ENCODE assay signal across 8 mouse cellular contexts in genomic region chr6:49930104-49930503, GRCm38 (mm10).
DNase-seq lines count a peak whose midpoint lies in the region; ATAC-seq and TF ChIP-seq lines count a peak whose summit lies in the region.

No protein-coding gene starts in this region.

- H3K4me1 ChIP-seq in intestine, postnatal 0 days (replicated peaks; ENCODE audit: control insufficient read depth, insufficient read depth, low read length) = no peaks in the 10 kb centered on the region
- 0 out of 2 replicates have a peak, but pooled peaks cover 3% of the 10 kb centered on the region for H3K4me1 ChIP-seq in intestine, embryonic 15.5 days (replicated peaks)

- DNase-seq in CD4-positive helper T cell, adult 2 months (ENCODE audit: low read depth, low spot score) = peak; percentile 73
- peak; percentile 59 for DNase-seq in brain, adult 2 months (ENCODE audit: low read depth, low spot score)
- no peak for DNase-seq in right cerebral cortex, postnatal 36 days (ENCODE audit: low spot score in 2 of 2)
- no peak for DNase-seq in gastrocnemius, postnatal 10 days
- no peak for DNase-seq in layer of hippocampus, postnatal 10 days (ENCODE audit: low spot score in 2 of 2)

- peak; percentile 68 for TF ChIP-seq CTCF in intestine, postnatal 0 days (IDR thresholded peaks at IDR 0.05; ENCODE audit: low read depth)

- no peak overlapping the region for H3K4me2 ChIP-seq in intestine, postnatal 0 days (replicated peaks; ENCODE audit: low read depth)
- H3K4me2 ChIP-seq in intestine, embryonic 15.5 days (replicated peaks) = no peak overlapping the region

- no peaks in the 10 kb centered on the region for H3K36me3 ChIP-seq in intestine, postnatal 0 days (ENCODE audit: control insufficient read depth, insufficient read depth)
- H3K36me3 ChIP-seq in intestine, embryonic 15.5 days = no peaks in the 10 kb centered on the region

- H3K9me3 ChIP-seq in intestine, postnatal 0 days (ENCODE audit: control insufficient read depth) = no peaks in the 10 kb centered on the region
- H3K9me3 ChIP-seq in intestine, embryonic 15.5 days = no peaks in the 10 kb centered on the region

- H3K4me3 ChIP-seq in intestine, postnatal 0 days (ENCODE audit: low read depth, low read length) = no peak overlapping the region
- no peak overlapping the region for H3K4me3 ChIP-seq in intestine, embryonic 15.5 days (replicated peaks)

- H3K9ac ChIP-seq in intestine, postnatal 0 days (ENCODE audit: low read depth, low read length) = no peak overlapping the region
- no peak overlapping the region for H3K9ac ChIP-seq in intestine, embryonic 15.5 days

- ATAC-seq in intestine, postnatal 0 days = no peak
- ATAC-seq in intestine, embryonic 15.5 days = no peak
- peak; percentile 74 for ATAC-seq in megakaryocyte progenitor cell, adult 5-6 weeks (replicated peaks; ENCODE audit: poor library complexity)

- WGBS in intestine, postnatal 0 days = 28% methylated on average over 4 of the region's 4 CpGs
- 20% methylated on average over 4 of the region's 4 CpGs for WGBS in intestine, embryonic 15.5 days

- H3K27me3 ChIP-seq in intestine, postnatal 0 days (replicated peaks; ENCODE audit: control insufficient read depth, insufficient read depth, low read length) = no peaks in the 10 kb centered on the region
- H3K27me3 ChIP-seq in intestine, embryonic 15.5 days (replicated peaks) = no peaks in the 10 kb centered on the region

- no peak overlapping the region for H3K27ac ChIP-seq in intestine, postnatal 0 days (ENCODE audit: low read depth, low read length)
- H3K27ac ChIP-seq in intestine, embryonic 15.5 days = no peak overlapping the region

Comparison
In these comparisons a context has a peak if more than half of its experiments do, and no peak if none do; other contexts are left out.
1. DNase-seq: peak in CD4-positive helper T cell, adult 2 months (single experiment) and brain, adult 2 months (single experiment); none in right cerebral cortex, postnatal 36 days (0 of 2), gastrocnemius, postnatal 10 days (single experiment) and layer of hippocampus, postnatal 10 days (0 of 2).